Mouse (Mus musculus): ENCODE data around the gene Pla2g2c. TPM values are rescaled to one million over a fixed set of nuclear protein-coding genes. Genes with fewer than 3 reads are reported as not detected.

The Pla2g2c gene
- polyA plus RNA-seq, 1 experiment = not detected

Other genes starting within 250 kb of the Pla2g2c start
- gene Vwa5b1, start 88.9 kb upstream of the Pla2g2c start, polyA plus RNA-seq (2012; rRNA removed) = 0.01 TPM in 2 replicates
- gene Ubxn10, start 12.4 kb downstream of the Pla2g2c start, polyA plus RNA-seq (2012; rRNA removed) = 0.10 and 0.25 TPM in 2 replicates
- not detected in 2 replicates for gene Pla2g2f, start 32.8 kb downstream of the Pla2g2c start, polyA plus RNA-seq (2012; rRNA removed)
- gene Pla2g2d, start 50.9 kb downstream of the Pla2g2c start, polyA plus RNA-seq (2012; rRNA removed) = 5.2 and 6.4 TPM in 2 replicates
- gene Pla2g5, start 138.7 kb downstream of the Pla2g2c start, polyA plus RNA-seq (2012; rRNA removed) = 0.46 and 0.73 TPM in 2 replicates
- gene Gm13030, start 149.2 kb downstream of the Pla2g2c start, polyA plus RNA-seq (2012; rRNA removed) = not detected in 2 replicates
- 1.4 and 1.5 TPM in 2 replicates for gene Pla2g2e, start 153.2 kb downstream of the Pla2g2c start, polyA plus RNA-seq (2012; rRNA removed)
- gene Otud3, start 189.2 kb downstream of the Pla2g2c start, polyA plus RNA-seq (2012; rRNA removed) = 5.0 and 7.0 TPM in 2 replicates
- gene Rnf186, start 242.3 kb downstream of the Pla2g2c start, polyA plus RNA-seq (2012; rRNA removed) = 0.43 and 0.61 TPM in 2 replicates
- gene Tmco4, start 248.1 kb downstream of the Pla2g2c start, polyA plus RNA-seq (2012; rRNA removed) = 28.8 and 31.0 TPM in 2 replicates